Mouse (Mus musculus): ENCODE data around the gene Cttn. TPM values are rescaled to one million over a fixed set of nuclear protein-coding genes. Genes with fewer than 3 reads are reported as not detected.

The Cttn gene
- total RNA-seq, 2 experiments from 2014 or later, result 103 to 107 TPM

DNA sequence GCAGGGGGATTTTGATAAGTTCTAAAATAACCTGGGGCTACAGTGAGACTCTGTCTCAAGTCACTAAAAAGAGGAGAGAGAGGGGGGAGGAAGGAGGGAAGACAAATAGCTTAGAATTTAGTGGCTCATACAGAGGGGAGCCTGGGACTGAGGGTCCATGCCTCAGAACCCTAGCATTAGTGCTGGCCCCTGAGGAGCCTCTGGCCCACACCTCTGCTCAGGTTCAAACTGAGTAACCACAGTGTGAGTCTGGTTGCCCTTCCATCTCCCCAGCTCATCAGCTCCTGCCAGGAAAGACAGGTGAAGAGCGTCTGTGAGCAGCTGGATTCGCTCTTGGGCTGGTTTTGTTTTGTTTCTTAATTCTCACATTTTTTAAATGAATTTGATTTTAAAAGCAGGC, 53.6 kb downstream of the Cttn start:
- no peak overlapping the region for H3K4me3 ChIP-seq

DNA sequence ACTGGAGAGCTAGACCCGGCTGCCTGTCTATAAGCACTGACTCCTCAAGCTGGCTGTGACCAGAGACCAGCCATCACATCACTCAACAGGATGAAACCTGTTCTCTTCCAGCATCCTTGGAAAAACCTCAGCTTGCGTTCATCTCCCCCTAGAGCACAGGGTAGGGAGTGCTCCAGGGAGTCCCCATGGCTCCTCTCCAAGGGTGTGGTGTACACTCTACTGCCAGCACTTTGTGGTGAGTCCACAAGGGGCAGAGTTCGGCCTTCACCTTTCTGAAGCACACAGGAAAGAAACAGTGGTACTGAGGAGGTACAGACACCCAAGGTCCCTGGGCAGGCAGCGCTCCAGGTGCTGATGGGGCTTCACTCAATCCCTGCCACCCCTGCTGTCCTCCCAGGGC, 55.0 kb downstream of the Cttn start:
- DNase-seq (ENCODE audit: extremely low spot score in 1 of 2, low spot score in 2 of 2), result no peak
- Histone ChIP-seq H3K4me3 (no peak overlapping the region), H3K27ac (peak overlapping the region; percentile 80)
- peak; percentile 52 for TF ChIP-seq CTCF (IDR thresholded peaks at IDR 0.05)
- intact Hi-C loops (cut with DNase I), result loop anchor here (2.0 to 5.0 kb wide), 2 partner anchors 98 to 129 kb away; no protein-coding TSS in a partner anchor

More for the DNA sequence above, 53.6 kb downstream of the Cttn start:
- intact Hi-C loops (cut with DNase I), result loop anchor here (2.0 to 5.0 kb wide), 2 partner anchors 100 to 130 kb away; no protein-coding TSS in a partner anchor
- H3K27ac ChIP-seq, result peak overlapping the region; percentile 89
- no peak for DNase-seq (ENCODE audit: extremely low spot score in 1 of 2, low spot score in 2 of 2)
- no peak for TF ChIP-seq CTCF (IDR thresholded peaks at IDR 0.05)

DNA sequence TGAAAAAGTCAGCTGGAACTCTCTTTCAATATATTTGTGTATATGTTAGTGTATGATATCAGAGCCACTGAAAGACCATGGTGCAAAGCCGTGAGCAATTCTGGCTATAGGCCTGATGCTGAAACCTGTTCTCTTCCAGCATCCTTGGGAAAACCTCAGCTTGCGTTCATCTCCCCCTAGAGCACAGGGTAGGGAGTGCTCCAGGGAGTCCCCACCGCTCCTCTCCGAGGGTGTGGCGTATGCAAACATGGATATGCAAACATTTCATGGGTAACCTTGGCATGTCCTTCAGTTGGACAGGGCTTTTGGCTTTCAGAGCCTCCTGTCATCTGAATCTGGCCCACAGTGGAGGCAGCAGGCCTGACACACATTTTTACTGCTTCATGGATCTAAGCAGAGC, 56.2 kb downstream of the Cttn start:
- DNase-seq (ENCODE audit: extremely low spot score in 1 of 2, low spot score in 2 of 2), result no peak
- TF ChIP-seq CTCF (IDR thresholded peaks at IDR 0.05), result peak; percentile 44
- intact Hi-C loops (cut with DNase I), result loop anchor here (1.0 to 5.0 kb wide), 2 partner anchors 97 to 175 kb away; no protein-coding TSS in a partner anchor
- Histone ChIP-seq H3K4me3 (no peak overlapping the region), H3K27ac (peak overlapping the region; percentile 80)

DNA sequence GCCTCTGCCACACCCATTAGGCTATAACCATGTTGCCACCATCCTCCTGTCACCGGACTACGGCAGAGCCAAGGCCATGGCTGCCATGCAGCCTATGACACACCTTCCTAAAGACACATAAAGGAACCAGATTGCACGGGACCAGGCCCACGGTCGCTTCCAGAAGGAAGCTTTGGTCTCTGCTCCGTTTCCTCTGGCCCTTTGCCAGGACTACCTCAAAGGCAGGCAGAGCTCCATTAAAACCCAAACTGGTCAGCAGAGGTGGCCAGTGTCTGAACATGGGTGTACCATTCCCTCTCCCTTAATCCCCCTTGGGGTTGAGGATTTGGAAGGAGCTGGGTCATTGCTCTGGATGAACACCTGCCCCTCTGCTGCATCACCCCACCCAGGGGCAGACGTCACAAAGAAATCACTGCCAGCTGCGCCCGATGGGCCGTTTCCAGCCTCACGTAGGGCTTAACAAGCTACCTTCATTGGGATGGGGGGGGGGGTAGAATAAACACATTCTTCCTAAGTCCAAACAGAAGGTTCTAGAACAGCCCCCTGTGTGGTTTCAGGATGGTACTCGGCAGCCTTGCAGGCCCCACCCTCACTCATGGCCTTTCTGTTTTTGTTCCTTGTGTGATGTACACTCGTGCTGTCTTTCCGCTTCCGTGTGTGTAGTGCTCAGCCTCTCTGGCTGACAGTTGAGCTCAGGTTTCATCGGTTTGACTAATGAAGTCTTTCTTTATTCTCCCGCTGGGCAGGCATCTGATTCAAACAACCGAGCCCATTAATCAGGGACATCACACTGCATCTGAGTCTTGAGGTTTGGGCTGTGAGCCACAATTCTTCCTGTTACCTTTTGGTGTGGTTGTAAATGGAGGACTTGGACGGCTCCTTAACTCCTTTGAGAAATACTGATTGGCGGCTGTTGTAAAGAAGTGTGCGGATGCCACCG, 58.6 kb downstream of the Cttn start:
- Histone ChIP-seq H3K27ac (peak overlapping the region; percentile 40; the same call in 1 of the 2 replicates), H3K4me3 (no peak overlapping the region)
- no peak for TF ChIP-seq CTCF (IDR thresholded peaks at IDR 0.05)
- intact Hi-C loops (cut with DNase I), result no loop called here
- DNase-seq (ENCODE audit: extremely low spot score in 1 of 2, low spot score in 2 of 2), result no peak

DNA sequence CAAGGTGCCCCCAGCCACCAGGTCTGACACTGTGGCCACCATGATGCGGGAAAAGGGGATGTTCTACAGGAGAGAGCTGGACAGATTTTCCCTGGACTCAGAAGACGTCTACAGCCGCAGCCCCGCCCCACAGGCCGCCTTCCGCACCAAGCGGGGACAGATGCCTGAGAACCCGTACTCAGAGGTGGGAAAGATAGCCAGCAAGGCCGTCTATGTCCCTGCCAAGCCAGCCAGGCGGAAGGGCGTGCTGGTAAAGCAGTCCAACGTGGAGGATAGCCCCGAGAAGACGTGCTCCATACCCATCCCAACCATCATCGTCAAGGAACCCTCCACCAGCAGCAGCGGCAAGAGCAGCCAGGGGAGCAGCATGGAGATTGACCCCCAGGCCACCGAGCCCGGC, 61.1 kb downstream of the Cttn start:
- TF ChIP-seq CTCF (IDR thresholded peaks at IDR 0.05), result no peak
- intact Hi-C loops (cut with DNase I), result no loop called here
- H3K4me3 ChIP-seq, result no peak overlapping the region
- H3K27ac ChIP-seq, result no peak overlapping the region
- no peak for DNase-seq (ENCODE audit: extremely low spot score in 1 of 2, low spot score in 2 of 2)

DNA sequence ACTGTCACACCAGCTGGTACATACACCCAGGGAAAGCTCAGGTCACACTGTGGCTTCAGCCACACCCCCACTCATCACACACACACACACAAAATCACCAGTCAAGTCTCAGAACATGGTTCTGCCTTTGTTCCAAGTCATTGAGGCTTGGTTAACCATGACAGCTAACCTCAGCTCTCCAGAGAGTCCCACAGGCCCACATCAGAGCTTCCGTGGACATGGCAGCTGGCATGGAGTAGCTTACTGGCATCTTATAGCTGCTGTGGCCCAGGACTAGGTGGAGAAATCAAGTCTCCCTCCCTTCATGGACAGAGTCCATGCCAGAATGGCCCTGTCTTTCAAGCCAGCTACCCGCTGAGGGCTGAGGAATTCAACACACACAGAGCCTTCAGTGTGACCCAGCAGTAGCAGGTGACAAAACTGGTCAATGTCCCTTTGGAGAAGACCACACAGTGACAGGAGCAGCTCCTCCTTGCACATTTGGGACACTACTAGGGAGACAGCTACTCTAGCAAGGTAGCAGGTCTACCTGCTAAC, 62.3 kb downstream of the Cttn start:
- no peak for TF ChIP-seq CTCF (IDR thresholded peaks at IDR 0.05)
- Histone ChIP-seq H3K4me3 (no peak overlapping the region), H3K27ac (no peak overlapping the region)
- no peak for DNase-seq (ENCODE audit: extremely low spot score in 1 of 2, low spot score in 2 of 2)
- intact Hi-C loops (cut with DNase I), result no loop called here

DNA sequence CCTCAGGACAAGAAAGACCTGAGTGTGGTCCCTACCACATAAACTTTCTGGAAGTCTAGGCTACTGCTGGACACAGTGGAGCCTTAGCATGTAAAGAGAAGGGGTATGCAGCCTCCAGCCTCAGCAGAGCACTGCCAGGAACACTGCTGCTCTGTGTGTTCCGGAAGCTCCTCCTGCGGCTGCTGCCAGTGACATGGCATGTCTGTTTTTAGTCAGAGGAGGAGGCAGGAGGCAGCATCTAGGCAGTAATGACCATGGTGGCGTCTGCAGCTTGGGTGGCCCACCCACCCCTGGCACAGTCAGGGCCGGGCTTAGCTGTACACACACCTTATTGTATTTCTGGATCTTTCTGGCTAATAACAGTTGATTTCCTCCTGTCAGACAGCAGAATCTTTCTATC, 63.1 kb downstream of the Cttn start:
- H3K4me3 ChIP-seq, result no peak overlapping the region
- no peak for TF ChIP-seq CTCF (IDR thresholded peaks at IDR 0.05)
- DNase-seq (ENCODE audit: extremely low spot score in 1 of 2, low spot score in 2 of 2), result no peak
- peak overlapping the region; percentile 83 for H3K27ac ChIP-seq
- intact Hi-C loops (cut with DNase I), result no loop called here

DNA sequence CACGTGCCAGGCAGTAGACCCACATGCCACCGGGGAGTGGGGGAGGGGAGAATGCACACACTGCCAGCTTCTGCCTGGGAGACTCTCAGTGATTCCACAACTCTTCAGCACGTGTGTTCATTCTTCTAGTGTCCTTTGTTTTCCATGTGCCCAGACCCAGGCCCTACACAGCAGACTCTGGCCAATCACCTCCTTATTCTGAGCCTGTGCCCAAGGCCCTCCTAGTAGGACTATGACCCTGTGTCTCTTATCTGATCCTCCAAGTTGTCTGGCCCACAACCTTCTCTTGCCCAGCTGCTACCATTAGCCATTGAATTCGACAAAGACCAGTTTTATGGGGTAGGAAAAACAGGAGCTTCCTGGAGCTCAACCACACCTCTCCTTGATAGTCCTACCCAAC, 68.3 kb downstream of the Cttn start:
- intact Hi-C loops (cut with DNase I), result no loop called here
- DNase-seq (ENCODE audit: extremely low spot score in 1 of 2, low spot score in 2 of 2), result no peak
- H3K4me3 ChIP-seq, result no peak overlapping the region
- no peak overlapping the region for H3K27ac ChIP-seq
- no peak for TF ChIP-seq CTCF (IDR thresholded peaks at IDR 0.05)

DNA sequence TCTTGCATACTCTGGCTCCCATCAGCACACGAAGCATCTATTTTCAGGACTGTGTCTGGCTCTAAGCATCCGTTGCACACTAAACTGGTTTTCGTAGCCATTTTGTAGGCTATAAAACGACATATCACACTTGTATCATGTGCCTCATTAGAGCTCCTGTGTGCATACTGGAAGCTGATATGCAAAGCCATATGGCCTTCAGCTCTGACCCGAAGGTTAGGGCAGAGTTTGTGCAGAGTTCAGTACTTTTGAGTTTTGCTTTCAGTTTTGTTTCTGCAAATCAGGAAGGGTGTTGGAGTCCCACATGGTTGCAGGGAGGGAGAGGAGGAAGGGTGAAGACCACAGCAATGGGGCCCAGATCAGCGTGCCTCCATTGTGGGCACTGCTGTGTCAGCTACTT, 79.1 kb downstream of the Cttn start:
- TF ChIP-seq CTCF (IDR thresholded peaks at IDR 0.05), result no peak
- Histone ChIP-seq H3K4me3 (no peak overlapping the region), H3K27ac (no peak overlapping the region)
- DNase-seq (ENCODE audit: extremely low spot score in 1 of 2, low spot score in 2 of 2), result no peak
- intact Hi-C loops (cut with DNase I), result no loop called here

DNA sequence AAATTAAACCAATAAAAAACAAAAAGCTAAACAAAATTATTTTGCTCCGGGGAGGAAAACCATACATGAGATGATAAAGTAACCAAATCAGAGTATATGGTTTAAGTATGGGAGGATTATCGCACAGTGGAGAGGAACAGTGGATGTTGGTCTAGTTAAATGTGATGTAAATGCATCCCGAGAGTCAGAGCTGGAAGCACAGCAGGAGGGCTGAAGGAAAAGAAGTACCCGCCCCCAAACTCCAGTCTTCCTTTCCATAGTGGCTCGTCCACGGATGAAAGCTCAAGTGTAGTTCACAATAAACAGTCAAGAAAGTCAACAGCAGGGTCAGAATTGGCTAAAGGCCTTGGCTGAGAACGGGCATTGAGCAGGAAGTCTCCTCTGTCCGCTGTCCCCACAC, 80.1 kb downstream of the Cttn start:
- intact Hi-C loops (cut with DNase I), result no loop called here
- Histone ChIP-seq H3K27ac (no peak overlapping the region), H3K4me3 (no peak overlapping the region)
- no peak for DNase-seq (ENCODE audit: extremely low spot score in 1 of 2, low spot score in 2 of 2)
- TF ChIP-seq CTCF (IDR thresholded peaks at IDR 0.05), result no peak

DNA sequence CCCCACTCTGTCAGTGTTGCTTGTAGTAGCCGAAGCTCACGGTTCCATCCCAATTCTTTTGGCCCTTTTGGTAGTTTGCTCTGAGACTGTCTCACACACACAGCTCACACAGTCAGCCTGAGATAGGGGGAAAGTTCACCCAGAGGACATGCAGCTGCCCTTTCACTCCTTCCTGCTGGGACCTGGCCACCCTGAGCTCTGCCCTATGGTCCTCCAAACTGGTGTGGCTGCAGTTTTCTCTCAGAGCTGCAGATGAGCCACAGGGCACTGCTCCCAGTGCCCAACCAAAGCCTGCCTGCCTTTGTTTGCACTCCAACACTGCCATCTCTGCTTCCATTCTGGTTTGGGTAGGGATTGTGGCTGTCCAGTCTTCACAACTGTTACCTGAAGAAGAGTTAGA, 81.1 kb downstream of the Cttn start:
- no peak overlapping the region for H3K4me3 ChIP-seq
- intact Hi-C loops (cut with DNase I), result no loop called here
- DNase-seq (ENCODE audit: extremely low spot score in 1 of 2, low spot score in 2 of 2), result no peak
- no peak for TF ChIP-seq CTCF (IDR thresholded peaks at IDR 0.05)
- no peak overlapping the region for H3K27ac ChIP-seq

DNA sequence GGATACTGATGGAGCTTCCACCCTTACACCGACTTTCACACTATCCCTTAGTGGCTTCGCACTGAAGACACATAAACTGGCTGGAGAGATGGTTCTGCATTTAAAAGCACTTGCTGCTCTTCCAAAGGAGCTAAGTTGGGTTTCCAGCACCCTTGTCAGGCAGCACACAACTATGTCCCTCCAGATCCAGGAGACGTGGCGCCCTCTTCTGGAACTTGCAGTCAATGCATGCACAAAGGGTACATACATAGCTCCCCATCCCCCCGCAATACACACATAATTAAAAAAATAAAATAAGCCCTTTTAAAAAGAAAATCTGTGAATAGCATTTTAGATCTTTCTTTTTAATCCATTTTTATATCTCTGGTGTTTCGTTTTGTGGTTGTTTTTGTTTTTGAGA, 83.3 kb downstream of the Cttn start:
- intact Hi-C loops (cut with DNase I), result no loop called here
- TF ChIP-seq CTCF (IDR thresholded peaks at IDR 0.05), result peak; percentile 32
- no peak for DNase-seq (ENCODE audit: extremely low spot score in 1 of 2, low spot score in 2 of 2)
- H3K27ac ChIP-seq, result no peak overlapping the region
- H3K4me3 ChIP-seq, result no peak overlapping the region

Other genes starting within 250 kb of the Cttn start
- 10 to 100 TPM; 35.9 to 37.3 TPM for gene Ppfia1, start 82.7 kb upstream of the Cttn start, total RNA-seq (2021)
- gene Fadd, start 111.5 kb upstream of the Cttn start, total RNA-seq (2021), result 1 to 10 TPM; 2.1 to 2.3 TPM